Mouse (Mus musculus): Measurements from ENCODE around the gene Haus2.
A peak's percentile ranks its signal among the peaks of the same experiment; 100 is the strongest.
"Not testable (repeated sequence)": the region's sequence is repeated elsewhere in the genome, so short reads cannot be mapped to it uniquely, and the experiment has no call there.

Haus2 gene

DNA sequence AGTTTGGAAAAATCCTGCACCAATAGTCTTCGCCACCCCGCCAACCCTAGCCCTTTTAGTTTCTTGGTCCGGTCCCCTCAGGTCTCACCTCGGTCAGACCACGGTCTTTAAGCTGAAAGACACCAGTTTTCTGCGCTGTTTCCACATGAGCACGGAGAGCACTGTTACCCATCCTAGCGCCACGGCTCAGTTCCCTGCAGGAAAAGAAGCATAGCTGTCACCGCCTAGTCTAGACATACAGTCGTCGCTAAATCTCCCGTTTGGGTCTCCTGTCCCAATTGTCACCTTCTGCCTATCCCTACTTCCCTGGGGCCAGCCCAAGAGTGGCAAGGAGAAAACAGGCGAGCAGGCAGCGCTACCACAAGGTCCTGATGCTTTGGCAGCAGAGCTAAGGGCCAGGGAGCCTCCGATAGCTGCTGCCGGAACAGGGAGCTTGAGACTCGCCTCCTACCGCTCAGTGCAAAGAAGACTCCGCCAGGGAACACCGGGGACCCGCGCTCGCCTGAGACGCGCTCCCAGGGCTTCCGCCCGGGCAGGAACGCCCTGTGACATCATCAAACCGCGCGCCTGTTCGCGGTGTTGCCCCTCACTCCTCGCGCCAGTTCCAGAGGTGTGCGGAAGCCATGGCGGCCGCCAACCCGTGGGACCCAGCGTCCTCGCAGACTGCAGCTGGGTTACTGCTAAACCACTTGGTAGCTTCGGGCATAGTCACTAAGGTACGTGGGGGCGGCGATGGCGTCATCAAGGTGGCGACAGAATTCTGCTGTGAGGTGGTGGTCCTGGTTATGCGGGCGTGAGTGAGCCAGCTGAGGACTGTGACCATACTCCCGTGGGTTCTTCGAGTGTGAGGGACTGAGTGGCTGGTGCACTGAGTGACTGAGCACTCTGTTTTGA is at the start of gene Haus2, which contains the start of gene Lrrc57:
Gene Haus2, plus strand, starts transcription at position 554 of the 894 bp plus-strand sequence.
Gene Lrrc57, minus strand, starts transcription at position 691 of the 894 bp plus-strand sequence.
- peak; percentile 83 for DNase-seq

DNA sequence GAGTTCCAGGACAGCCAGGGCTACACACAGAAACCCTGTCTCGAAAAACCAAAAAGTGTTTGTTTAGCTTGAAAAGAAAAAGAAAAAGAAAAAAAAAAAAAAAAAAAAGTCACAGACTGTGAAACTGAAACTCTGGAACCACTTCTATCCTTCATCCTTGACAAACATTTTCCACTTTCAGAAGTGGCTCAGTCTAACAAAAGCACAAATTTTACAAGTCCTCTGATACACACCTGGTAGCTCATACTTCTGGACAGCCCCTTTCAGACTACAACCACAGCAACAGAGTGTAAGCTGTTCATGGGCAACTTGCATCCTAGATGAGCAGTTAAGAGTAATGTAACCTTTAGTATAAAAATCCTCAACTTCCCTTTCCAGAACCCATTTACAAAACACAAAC is 47.7 kb upstream of the Haus2 start:
- DNase-seq: no peak

DNA sequence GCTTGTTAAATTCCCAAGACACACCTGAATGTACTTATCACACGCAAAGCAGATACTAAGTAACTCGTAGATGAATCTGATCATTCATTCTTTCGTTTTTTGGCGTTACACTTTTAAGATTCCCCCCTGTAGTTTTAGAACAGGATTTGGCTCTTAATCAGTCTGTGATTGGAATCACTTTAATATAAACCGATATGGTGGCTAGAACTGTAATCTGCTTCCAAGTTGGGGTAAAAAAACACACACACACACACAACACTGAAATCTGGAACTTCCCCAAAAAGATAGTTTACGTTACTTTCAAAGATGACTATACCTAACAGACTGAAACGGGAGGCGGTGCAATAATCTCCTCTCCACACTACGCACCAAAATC is 46.3 kb upstream of the Haus2 start:
- no peak for DNase-seq

DNA sequence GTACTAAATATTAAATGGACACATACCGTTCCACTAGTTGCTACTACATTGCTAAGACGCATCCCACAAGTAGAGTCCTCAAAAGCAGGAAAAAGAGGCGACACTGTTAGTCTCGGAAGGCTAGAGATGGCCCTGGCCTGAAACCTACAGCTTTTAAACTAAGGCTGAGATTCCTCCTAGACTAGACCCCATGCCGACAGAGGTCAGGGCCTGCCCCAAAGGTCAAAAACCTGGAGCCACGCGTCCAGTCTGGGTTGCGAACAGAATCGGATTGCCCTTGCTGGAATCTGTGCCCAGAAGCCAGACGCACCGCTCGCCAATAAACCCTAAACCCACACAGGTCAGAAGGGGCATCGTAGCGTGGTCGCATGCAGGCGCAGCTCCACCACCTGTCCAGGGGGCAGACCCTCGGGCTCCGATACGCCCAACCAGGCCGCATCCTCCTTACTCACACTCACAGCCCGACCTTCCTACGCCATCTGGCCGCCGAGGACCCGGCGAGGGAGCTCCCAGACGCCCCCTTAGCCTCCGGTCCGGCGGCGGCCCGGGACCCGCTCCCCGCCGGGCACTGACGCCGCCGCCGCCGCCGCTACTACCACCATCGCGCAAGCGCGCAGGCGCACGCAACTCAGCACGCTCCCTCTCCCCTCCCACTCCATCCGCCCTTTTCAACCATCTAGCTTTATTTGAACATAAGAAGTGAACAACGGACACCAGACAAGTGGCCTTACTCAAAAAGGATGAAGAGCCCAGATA is 45.8 kb upstream of the Haus2 start, which contains the start of gene Zfp106:
Gene Zfp106, minus strand, starts transcription at position 609 of the 756 bp plus-strand sequence.
- DNase-seq: peak; percentile 86

DNA sequence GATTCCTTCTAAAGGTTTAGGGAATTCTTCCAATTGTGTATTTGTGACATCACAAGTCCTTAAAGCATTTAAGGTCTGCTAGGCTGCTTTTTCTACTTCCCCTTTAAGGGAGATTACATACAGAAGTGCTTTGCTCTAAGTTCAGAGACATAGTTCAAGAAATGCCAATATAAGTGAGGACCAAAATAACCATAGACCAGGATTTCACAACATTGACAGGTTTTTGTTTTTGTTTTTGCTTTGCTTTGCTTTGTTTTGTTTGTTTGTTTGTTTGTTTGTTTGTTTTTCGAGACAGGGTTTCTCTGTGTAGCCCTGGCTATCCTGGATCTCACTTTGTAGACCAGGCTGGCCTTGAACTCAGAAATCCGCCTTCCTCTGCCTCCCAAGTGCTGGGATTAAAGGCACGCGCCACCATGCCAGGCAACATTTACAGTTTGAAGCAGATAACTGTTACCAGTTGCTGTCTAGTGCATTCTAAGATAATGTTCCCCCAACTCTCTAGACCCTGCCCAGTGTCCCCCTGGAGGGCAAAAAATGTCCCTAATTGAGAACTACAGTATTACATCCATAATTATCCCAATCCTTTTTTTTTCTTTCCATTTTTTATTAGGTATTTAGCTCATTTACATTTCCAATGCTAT is 44.5 kb upstream of the Haus2 start:
- not testable (repeated sequence) for DNase-seq

DNA sequence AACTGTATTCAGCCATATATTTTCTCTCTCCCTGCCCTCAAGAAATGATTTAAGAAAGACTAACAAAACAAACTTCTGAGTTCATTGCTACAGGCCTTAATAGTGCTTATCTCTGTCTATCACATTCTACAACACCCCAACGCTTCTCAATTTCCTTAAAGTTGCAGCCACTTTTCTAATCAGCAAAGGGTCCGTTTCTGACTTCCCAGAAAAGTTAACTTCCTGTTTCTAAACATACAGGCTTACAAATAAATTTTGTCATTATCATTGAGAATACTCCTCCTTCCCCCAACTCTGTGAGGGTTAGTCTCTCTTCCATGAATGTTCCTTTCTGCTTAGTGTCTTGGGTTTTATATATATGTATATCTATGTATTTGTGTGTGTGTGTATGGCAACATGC is 43.8 kb upstream of the Haus2 start:
- no peak for DNase-seq

DNA sequence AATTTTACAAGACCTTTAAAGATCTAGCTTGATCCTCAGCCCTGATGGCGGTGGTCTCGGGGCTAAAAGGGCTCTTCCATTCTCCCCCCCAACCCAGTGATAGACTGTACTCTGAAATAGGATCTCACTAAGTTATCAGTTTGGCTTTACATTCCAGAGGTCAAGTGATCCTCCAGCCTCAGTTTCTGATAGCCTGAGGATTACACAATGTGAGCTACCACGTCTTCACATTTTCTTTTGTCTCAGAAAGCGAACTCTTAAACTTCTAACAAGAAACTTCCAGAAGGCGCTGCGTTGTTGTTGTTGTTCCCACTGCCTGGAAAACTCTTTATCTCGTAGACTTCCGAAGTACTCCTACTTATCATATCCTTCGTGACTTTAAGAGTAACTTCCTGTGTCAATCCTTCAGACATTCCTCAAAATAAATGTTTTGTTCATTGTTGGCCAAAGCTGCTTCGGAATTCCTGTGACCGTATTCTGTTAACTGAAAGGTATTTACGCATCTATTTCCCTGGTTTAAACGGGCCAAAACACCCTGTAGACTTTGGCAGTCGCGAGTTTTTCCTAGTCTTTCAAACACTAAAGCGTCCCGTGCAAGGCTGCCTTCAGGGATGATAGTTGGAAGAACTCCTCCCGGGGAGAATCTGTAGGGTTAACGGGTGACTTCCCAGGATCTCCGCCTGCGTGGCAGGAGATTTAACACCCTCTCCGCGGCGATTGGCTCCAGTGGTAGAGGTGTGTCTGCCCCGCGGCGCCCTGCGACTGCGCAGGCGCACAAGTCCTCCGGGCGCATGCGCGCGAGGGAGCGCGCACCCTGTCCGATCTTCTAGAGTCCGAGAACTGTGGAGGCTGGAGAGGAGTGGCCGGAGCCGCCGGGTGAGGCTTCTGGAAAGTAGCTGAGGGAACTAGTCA is 42.0 kb upstream of the Haus2 start, which contains the start of gene Snap23:
Gene Snap23, plus strand, starts transcription at position 786 of the 912 bp plus-strand sequence.
- DNase-seq: peak; percentile 96

DNA sequence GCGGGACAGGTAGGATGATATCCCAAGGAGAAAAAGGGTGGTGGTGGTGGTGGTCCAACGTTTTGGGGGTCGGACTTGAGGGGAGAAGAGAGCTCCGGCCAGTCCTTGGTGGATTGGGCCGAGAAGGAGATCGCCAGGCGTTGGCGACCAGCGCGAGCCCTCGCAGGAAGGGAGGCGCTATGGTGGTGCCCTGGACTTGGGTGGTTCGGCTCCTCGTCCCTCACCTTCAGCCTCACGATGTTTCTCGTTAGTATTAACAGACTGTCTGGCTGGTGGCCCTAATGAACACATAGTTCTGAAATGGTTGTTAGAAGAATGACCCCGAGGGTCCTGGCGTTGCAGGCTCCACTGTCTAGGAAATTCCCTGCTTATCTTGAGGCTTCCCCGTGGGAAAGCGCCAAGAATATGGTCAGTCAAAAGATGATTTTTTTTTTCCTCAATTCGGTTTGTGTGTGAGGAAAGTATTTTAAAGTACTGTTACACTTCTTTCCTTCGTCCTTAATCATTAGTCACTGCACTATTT is 41.3 kb upstream of the Haus2 start:
- no peak for DNase-seq

DNA sequence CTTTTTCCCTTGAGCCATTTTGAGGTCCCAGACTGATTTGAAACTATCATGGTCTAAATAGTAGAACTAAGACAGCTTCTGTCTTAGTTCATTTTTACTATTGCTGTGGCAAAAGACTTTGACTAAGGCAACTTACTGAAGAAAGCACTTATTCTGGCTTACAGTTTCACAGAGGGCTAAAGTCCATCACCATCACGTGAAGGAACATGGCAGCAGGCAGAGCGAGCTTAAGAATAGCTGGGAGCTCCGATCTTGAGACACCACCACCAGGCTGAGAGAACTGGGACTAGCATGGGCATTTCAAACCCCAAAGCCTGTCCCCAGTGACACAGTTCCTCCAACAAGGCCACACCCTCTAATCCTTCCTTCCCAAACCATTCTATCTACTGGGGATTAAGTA is 38.1 kb upstream of the Haus2 start:
- no peak for DNase-seq

DNA sequence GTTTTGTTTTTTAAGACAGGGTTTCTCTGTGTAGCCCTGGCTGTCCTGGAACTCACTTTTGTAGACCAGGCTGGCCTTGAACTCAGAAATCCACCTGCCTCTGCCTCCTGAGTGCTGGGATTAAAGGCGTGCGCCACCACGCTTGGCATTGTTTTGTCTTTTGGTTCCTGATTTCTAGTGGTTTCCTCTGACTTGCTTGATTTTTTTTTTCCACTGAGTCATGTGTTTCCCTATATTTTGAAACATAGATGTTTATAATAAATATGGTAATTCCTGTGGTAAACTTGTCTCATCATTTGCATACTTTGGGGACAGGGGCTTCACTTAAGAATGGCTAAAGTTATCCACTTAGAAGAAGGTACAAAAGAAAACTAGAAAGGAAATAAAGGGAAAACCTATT is 37.0 kb upstream of the Haus2 start:
- not testable (repeated sequence) for DNase-seq

DNA sequence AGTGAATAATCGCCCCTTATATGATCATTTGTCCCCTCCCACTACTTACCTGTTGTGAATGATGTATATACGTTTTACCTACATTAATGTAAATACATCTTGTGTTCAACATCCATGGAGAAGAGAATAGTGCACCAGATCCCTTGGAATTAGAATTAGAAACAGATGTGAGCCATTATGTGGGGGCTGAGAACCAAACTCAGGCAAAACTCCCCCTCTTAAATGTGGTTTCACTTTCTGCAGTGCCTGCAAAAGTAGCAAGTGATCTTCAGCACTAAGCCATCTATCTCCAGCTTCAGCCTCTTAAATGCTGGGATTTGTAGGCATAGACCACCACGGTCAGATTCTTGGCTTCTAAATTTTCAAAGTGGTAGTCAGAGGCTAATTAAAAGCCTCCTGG is 34.1 kb upstream of the Haus2 start:
- no peak for DNase-seq

DNA sequence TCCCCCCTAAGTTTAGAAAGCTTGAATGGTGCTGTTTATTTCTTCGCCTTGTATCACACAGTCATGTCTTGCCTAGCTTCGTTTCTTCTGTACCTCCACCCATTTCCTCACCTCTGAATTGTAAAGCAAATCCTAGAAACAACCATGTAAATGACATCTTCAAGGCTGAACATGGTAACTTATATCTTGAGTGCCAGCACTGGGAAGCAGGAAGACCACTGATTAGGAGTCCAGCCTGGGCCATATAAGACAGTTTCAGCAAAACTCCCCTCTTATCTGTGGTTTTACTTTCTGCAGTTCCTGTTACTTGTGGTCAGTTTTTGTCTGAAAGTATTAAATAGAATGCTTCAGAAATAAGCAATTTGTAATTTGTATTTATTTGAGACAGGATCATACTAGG is 33.2 kb upstream of the Haus2 start:
- DNase-seq: no peak

DNA sequence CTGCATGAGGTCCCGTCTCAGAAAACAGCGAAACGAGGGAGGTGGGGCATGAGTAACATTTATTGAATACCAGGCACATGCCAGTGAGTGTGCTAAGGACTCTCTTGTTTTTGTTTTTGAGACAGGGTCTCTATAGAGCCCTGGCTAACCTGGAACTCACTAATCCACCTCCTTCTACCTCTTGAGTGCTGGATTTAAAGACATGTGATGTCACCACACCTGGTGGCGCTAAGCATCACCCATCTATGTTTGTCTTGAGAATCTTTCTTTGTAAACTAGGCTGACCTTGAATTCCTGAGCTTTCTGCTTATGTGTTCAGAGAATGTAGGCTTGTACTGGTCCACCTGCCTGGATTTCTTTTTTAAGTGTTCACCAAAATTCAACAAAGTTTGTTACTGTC is 31.4 kb upstream of the Haus2 start:
- DNase-seq: no peak

DNA sequence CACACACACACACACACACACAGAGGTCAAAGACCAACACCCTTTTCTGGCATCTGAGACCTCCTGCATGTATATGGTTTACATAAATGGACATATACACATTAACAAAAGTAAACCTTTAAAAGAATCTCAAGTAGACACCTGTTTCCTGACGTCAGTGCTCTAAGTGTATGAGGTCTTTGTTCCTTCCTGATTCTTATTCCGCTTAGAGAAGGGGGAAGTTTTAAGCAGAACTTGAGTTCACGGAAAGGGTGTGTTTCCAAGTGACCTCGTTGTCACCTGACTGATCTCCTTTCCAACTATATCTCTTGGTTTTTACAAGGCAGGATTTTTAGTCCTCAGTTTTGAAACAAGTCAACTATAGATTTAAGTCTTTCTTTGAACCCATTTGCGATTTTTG is 30.9 kb upstream of the Haus2 start:
- no peak for DNase-seq

DNA sequence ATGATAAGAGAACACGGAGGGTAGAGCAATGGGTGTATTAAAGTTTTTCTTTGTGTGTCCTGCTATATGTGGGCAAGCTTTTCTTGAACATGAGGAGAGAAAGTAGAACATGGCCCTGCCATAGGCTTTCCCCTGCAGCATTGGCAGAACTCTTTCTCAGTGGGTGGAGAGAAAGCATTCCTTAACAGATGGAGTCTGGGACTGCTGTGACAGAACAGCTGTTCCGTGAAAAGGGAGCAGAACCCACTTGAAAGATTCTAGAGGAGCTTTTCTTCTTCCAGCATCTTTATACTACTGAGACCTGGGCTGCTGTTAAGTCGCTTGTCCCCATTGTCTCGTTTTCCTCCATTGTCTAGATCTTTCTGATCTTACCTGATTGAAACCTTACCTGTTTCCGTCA is 19.4 kb upstream of the Haus2 start:
- DNase-seq: no peak

DNA sequence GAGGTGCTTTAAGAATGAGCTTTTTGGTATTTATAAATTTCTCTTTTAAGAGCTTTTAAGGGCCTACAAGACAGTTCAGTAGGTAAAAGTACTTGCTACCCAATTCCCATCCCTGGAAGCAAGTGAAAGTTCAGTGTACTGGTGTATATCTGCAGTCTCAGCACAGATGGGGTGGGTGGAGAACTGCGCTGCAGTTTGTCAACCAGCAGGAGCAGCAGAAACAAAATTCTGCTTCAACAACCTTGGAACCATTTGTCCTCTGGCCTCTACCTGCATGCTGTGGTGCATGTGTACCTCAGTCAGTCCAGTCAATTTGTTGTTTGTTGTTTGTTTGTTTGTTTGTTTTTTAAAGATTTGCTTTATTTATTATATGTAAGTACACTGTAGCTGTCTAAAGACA is 17.0 kb upstream of the Haus2 start:
- DNase-seq: no peak

DNA sequence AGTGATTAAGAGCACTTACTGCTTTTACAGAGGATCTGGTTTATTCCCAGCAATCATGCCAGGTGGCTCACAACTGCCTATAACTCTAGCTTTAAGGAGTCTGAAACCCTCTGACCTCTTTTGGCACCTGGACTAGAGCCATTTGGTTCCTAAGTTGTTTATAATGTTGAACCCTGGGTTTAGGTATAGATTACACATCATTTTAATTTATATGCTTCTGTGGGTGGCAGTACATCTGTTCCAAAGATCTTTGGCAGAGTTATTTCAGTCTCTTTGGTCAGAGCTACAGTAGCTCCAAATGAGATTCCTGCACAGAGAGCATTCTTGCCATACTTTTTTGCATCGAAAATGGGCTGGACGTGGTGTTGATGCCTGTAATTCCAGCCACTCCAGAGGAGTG is 11.4 kb upstream of the Haus2 start:
- no peak for DNase-seq

DNA sequence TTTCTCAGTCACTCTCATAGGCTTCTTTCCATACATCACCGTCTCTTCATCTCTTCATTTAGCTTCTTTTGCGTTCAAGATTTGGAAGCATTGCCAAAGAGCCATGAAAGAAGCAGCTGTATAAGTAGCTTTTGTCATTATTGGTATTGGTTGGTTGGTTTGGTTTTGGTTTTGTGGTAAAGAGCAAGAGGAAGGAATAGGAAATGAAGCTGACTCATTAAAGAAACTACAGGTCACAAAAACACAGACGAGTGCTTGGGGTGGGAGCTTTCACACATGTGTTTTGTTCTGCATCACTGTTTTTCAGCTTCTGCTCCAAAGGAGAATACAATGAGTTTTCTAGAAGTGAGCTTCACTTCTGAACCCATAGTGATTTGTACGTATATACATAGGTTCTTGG is 9.7 kb upstream of the Haus2 start:
- no peak for DNase-seq

DNA sequence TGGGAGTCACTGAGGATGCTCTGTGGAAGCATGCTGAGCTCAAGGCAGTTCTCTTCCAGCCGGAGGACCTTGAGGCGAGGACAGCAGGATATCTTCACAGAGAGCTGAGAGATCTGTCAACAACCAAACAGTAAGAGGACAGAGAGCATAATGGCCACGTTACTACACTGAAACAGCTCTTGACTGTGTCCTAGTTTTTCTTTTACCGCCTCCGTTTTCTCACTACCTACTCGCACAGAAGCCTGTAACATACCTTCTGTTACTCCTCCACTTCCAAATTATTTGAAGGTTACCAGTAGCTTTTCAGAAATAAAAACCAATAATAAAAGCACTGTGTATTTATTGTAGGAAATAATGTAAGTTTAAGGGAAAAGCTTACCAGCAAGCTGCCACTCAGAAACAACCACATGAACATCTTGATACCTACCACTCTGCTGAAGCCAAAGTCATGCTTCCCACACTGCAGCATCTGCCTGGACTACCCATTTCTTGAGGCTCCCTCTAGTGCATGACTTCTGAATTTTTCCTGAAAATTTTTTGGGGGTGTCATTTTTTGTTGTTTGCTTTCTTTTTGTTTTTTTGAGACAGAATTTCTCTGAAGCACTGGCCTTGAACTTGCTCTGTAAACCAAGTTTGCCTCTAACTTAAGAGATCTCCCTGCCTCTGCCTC is 3.0 kb upstream of the Haus2 start:
- no peak for DNase-seq

DNA sequence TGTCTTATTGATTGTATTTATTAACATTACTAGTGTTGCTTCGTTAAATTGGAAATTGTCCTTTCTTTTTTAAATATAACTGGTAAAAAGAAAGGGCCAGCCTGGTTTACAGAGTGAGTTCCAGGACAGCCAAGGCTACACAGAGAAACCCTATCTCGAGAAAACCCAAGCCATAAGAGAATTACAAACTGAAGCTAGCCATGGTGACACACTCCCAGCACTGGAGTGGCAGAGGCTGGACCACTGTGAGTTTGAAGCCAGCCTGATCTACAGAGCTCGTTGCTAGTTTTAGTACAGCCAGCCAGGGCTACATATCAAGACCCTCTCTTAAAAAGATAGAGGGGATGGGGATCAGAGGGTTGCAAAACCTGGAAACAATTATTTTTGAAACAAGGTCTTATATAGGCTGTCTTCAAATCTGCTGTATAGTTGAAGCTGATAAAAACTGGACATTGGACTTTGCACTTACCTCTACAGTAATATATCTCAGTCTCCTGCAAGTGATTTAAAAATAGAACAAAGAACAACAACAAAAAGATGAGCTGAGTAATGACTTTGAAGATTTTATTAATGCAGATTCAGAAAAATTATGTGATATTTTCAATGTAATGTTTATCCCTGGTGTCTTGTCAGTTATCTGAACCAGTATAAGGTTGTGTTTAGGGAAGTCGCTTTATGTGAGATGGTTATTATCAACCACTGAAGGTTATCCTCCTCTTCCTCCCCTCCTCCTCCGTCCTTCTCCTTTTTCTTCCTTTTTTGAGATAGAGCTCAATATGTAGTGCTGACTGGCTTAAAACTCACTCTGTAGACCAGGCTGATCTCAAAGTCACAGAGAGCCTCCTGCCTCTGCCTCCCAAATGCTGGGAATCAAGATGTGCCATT is 7.3 kb downstream of the Haus2 start:
- no peak for DNase-seq

All from cerebellum, adult 11 months (tissue).